Mouse (Mus musculus) CH12.LX (cell line): ENCODE measurements around the gene Hdac11.

Experiments
- CTCF ChIP-seq, 2 experiments: IDR thresholded peaks in 1 of 2; conservative IDR thresholded peaks in 1 of 2; 2 replicates each; pipeline ENCODE4 v1.5.1; 2011 to 2012; ENCODE audit warnings: low read depth in 2 of 2, low read length in 2 of 2, improper control_type of control experiment in 1 of 2, inconsistent platforms in 1 of 2, mild to moderate bottlenecking in 1 of 2, moderate library complexity in 1 of 2
- EP300 ChIP-seq: IDR thresholded peaks from 2 replicates; pipeline ENCODE4 v1.6.1; 2011; ENCODE audit warnings: low read length, improper control_type of control experiment
- JUN ChIP-seq: IDR thresholded peaks from 2 replicates; pipeline ENCODE4 v1.6.1; 2011; ENCODE audit warnings: low read depth, mild to moderate bottlenecking, low read length, improper control_type of control experiment, moderate library complexity; ENCODE audit not compliant: insufficient read depth
- MEF2A ChIP-seq: IDR thresholded peaks from 2 replicates; pipeline ENCODE4 v1.6.1; 2014; ENCODE audit warnings: low read depth, mild to moderate bottlenecking, inconsistent platforms, low read length, improper control_type of control experiment, borderline replicate concordance
- NELFE ChIP-seq: IDR thresholded peaks from 2 replicates; pipeline ENCODE4 v1.6.1; 2011; ENCODE audit warnings: low read depth, low read length, improper control_type of control experiment
- POLR2A ChIP-seq: IDR thresholded peaks from 2 replicates; pipeline ENCODE4 v1.6.1; 2011; ENCODE audit warnings: low read depth, mild to moderate bottlenecking, improper control_type of control experiment, low read length
- TCF12 ChIP-seq: IDR thresholded peaks from 2 replicates; pipeline ENCODE4 v1.6.1; 2014; ENCODE audit warnings: low read depth, mild to moderate bottlenecking, inconsistent platforms, low read length, improper control_type of control experiment

- TF ChIP-seq CTCF (conservative IDR thresholded peaks at IDR 0.05 in 1 of 2, IDR thresholded peaks at IDR 0.05 in 1 of 2; ENCODE audit: low read depth in 2 of 2, low read length in 2 of 2) (no peak), JUN (no peak), MEF2A (no peak), NELFE (no peak), EP300 (no peak), TCF12 (no peak), POLR2A (no peak)
Observed at GRCm38 (mm10) chr6:91169129-91169528, 12.7 kb downstream of the Hdac11 start.
